Mouse (Mus musculus): ENCODE measurements around the gene Plppr2.

- TF ChIP-seq CTCF (IDR thresholded peaks at IDR 0.05; ENCODE audit: low read depth) (no peak), EP300 (IDR thresholded peaks at IDR 0.05; ENCODE audit: low read depth) (no peak)
Observed at GRCm38 (mm10) chr9:21936692-21937570, at the start of gene Plppr2.

Data from heart, postnatal 0 days (tissue).